Mouse (Mus musculus): ENCODE measurements at regions not wholly inside any gene's neighbourhood (a gene's known extent, or its start where the extent isn't known, plus 50 kb on each side); places are given as distances from the start of the nearest gene placed in this dataset.
"Not testable (repeated sequence)": the region's sequence is repeated elsewhere in the genome, so short reads cannot be mapped to it uniquely, and the experiment has no call there.

DNA sequence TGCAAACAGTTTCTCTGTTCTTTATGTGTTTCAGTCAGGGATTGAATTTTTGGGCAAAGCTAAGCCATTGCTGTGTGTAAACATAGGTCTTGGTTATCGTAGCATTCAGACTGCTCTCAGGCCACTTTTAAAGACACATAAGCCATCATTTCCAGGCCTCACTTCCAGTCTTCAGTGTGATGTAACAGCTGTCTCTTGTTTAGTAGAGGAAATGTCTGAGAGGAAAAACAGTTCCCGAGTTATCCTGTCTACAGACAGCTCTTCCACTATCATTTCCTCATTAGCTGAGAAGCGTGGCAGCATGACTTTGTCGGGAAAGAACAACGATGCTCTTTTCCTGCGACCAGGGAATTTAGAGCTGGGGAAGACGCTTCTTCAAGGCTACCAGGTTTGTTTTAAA lies 196.9 kb downstream of the Fam198b start:
- no peak for DNase-seq

GRCm38 (mm10) chr3:80082780-80083519 lies 198.6 kb downstream of the Fam198b start:
- no peak for DNase-seq

- no peak for DNase-seq
These were observed 199.8 kb downstream of the Fam198b start for GRCm38 (mm10) chr3:80084168-80084567.

GRCm38 (mm10) chr3:80099625-80100024 lies 215.3 kb downstream of the Fam198b start:
- peak; percentile 8 for DNase-seq

- no peak for DNase-seq
These were observed 235.9 kb downstream of the Fam198b start for GRCm38 (mm10) chr3:80120177-80120736.

- no peak for DNase-seq
These were observed 239.3 kb downstream of the Fam198b start for GRCm38 (mm10) chr3:80123666-80124065.

DNA sequence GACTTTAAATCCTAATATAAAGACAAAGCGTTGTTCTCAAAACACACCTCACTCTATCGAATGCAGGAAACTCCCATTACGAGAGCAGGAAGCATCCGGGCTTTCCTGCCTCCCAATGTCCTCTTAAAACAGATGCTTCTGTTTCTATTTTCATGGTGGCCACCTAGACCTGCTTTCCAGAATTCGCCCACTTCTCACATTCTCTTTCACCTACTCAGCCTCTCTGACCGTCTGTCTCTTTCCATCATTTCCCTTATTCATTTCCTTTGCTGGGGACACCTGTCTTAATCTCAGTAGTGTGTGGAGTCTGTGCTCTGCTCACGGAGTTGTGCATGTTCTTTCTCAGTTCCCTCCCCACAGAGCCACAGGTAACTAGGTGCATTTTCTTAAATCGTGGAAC lies 240.3 kb downstream of the Fam198b start:
- no peak for DNase-seq

- no peak for DNase-seq
These were observed 257.4 kb downstream of the Fam198b start for GRCm38 (mm10) chr3:80141697-80142096.

DNA sequence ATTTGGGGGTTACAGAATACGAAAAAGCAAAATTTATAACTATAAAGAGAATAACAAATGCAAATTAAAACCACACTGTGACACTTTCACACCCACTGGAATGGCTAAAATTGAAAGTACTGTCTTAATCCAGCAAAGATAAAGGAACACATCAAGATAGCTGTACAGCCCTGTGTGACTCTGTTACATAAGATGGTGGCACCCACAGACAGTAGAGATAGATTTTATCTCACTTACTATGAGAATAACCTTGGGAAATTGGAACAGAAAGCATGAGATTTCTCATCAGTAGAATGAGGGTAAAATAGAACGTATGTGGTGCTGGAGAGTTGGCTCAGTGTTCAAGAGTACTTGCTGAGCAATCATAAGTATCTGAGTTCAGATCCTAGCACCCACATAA lies 276.1 kb downstream of the Fam198b start:
- no peak for DNase-seq

DNA sequence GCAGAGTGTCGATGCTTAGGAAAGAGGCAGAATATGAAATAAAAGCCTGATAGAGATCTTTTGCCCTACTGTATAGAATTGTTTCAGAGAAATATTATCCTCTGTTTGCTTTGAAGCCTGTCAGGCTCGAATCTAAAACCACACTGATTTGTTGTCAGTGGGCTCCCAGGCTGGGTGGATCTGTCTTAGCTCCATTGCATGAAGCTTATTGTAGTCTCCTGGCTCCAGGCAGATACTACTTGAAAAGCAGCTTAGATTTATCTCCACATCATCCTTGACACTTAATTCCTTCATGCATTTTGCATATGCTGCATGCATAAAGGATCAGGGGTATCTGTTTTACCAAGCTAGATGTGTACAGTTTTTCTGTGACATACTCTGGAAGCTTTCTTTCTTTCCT lies 297.4 kb downstream of the Fam198b start:
- DNase-seq, result no peak

GRCm38 (mm10) chr3:80182161-80182560 lies 297.8 kb downstream of the Fam198b start:
- not testable (repeated sequence) for DNase-seq

GRCm38 (mm10) chr3:80187406-80187805 lies 303.1 kb downstream of the Fam198b start:
- DNase-seq, result no peak

DNA sequence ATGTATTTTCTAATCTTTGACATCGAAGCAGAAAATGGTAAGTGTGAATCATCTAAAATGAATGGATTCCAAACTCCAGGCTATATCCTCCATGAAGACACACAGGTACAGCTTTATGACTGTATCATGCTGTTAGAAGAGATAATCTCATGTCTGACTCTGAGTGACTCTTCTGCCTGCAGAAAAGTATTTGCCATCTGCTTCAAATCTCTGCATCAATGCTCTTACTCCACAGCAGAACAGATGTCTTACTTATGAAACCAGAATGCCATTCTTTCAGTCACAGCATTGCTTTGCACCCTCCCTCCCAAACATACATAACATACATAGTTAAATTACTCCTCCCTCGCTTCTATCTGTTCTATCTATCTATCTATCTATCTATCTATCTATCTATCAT lies 316.6 kb downstream of the Fam198b start:
- no peak for DNase-seq

DNA sequence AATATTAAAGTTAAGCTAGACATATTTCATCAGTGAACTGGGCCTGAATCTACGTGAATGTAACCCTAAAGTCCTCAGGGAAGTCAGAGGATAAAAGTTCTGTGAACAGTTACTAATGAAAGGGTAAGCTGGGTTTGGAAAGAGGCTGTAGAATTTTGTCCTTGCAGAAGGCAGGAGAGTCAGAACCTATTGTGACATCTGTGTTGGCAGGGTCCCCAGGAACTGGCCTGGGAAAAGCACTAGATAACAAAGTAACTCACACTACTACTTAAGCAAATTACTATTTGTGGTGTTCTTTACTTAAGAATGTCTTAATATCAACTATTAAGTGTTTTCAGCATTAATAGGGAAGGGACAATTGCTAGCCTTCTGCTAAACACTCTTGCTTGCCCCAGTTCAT lies 320.5 kb downstream of the Fam198b start:
- DNase-seq, result no peak

- DNase-seq, result no peak
These were observed 321.0 kb downstream of the Fam198b start for GRCm38 (mm10) chr3:80205351-80205750.

DNA sequence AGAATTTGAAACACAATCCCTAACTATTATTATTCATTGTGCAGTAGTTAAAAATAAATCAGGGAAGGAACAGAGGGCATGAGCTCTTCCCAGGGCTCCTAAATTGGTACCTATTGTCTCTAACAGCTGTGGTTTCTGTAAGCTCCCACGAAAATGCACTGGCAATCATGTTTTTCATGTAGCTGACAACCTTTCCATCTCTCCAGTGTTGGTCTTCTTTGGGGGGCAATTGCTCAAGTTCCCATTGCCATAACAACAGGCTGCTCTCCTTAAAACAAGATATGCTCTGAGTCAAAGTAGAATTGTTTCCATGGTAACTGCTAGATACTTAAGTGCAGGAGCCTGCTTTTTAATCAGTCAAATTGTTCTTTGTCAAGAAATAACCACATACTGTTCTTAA lies 322.7 kb downstream of the Fam198b start:
- DNase-seq, result no peak

DNA sequence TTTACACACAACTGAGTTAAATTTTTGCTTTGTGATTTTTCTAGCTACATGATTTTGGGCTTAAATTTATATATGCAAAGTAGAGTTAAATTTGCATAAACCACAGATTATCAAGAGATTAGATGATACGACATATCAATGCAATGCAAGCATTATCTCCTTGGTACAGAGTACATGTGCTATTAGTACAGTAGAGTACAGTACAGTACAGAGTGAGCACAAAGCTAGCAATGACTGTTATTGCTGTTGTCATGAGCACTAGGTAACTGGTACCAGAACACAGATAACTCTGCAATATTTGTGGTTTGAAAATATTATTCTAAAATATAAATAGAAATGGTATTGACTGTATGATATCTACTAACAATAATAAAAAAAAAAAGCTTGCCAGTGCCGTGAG lies 323.7 kb downstream of the Fam198b start:
- DNase-seq, result no peak

DNA sequence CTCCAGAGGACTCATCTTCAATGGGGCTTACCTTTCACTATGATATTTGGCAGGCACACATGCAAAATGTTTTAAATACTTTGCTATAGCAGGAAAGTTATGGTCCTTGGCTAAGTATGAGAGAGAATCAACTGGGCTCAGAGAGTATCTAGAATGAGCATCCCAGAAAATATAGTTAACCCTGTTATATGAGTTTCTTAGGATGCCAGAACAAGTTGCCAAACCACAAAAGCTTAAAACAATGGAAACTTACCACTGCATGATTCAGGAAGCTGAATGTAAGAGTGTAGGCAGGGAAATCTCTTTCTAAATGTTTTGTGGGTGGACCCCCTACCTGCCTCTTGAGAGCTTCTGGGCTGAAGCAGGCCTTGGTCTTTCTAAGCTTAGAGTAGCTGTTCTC lies 325.3 kb downstream of the Fam198b start:
- DNase-seq, result no peak

- DNase-seq, result no peak
These were observed 327.2 kb downstream of the Fam198b start for GRCm38 (mm10) chr3:80211323-80212109.

- no peak for DNase-seq
These were observed 364.3 kb downstream of the Fam198b start for GRCm38 (mm10) chr3:80248611-80249010.

DNA sequence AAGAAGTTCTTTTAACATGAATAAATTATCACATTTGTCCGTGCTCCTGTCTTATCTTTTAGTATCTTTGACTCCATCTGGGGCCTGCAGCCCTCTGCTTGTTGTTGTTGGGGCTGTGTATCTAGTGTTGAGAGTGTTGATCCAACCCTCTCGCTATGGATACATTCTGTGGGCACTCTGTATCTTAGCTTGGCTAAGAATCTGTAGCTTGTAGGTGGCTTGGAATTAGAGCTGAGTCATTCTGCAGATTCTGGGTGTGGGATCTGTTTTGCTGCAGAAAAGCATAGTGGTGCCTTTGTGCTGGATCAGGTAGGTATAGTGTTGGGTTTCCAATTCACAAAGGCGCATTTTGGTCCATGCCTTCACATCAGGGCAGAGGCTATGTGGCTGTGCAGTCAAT lies 365.6 kb downstream of the Fam198b start:
- DNase-seq, result no peak

DNA sequence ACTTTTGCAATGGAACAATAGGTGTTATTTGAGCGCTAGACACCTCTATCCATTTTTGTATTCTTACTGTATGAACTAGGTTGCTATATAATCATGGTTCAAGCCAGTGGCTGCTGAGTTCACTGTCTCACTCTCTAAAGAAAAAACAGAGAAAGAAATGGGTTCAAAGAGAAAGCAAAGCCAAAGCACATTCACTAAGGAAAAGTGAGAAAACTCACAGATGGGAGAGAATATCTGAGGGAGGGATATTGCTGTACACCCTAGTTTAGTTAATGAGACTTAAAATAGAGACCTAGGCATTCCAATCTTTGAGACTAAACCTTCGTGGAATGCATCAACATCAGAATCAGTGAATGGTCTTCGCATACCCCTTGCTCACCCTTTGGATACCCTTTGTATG lies 371.0 kb downstream of the Fam198b start:
- no peak for DNase-seq

- DNase-seq, result no peak
These were observed 372.1 kb downstream of the Fam198b start for GRCm38 (mm10) chr3:80256383-80256782.

- no peak for DNase-seq
These were observed 378.8 kb downstream of the Fam198b start for GRCm38 (mm10) chr3:80263095-80263494.

Measured in lung, postnatal 10 days (tissue).